Mouse (Mus musculus): ENCODE measurements around the gene Fgfr2. TPM values are rescaled to one million over a fixed set of nuclear protein-coding genes. Genes with fewer than 3 reads are reported as not detected.

The Fgfr2 gene
- polyA plus RNA-seq, 2 experiments from 2014 or later, result not detected

DNA sequence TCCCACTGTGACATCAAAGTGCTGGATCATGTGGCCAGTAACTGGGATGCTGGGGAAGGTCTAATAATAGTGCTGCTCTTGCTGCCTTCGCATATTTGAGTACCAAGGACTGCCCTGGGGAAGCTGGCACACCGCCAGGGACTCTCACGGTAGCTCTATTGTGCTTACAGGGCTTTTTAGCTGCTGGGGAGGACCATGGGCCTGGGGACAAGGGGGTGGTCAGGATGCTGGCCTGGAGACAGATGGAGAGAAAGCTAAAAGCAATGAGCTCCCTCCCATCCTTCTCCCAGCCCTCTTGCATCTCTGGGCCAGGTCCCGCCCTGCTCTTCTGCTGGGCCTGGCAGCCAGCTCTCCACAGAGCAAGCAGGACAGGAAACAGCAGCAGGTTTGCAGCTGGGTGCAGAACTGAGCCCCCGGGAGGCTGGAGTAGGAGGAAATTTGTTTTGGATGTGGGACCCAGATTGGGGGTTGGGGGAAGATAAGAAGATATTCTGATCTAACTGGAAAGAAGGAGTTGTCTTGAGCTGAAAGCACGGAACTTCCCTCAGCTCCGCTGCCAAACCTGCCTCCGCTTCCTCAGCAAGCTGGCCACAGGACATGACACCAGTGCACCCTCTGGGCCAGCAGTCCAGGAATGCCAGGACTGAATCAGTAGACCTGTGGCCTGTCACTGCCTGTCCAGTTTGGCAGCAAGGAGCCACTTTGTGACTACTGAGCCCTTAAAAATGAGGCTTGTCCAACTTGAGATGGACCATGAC, 2803.2 kb downstream of the Fgfr2 start:
- no peak for ATAC-seq

DNA sequence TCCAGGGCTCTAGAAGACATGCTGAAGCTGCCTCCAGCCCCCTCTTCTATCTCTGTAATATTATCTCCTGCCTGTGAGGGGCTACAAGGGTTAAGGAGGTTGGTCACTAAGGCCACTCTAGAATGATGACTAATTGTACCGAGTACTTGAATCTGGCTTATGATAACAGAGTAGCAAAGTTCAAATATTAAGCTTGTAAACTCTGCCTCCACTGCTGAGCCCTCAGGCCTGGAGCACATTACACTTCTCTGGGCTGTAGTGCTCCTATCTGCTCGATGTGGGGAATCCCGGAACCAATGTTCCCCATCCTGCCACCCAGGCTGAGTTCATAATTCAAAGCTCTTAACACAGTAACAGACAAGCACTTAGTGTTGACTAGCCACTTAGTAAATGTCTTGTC, 2806.9 kb downstream of the Fgfr2 start:
- ATAC-seq, result no peak

DNA sequence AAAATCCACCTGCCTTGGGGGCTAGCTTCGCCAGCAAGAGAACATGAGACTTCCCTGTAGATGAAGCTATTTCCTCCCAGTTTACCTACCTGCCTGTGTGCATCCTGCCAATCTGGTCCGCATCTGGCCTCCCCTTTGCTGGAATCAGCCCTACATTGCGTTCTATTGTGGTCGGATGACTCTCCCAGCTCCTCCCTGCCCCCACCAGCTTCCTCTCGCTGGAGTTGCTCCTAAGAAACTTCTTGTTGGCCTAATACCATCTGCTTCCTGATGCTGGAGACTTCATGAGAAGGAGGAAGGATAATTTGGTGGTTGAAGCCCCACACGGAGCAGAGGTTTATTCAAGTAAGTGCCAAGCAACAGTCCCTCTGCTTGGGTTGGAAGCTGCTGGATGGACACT, 2807.9 kb downstream of the Fgfr2 start:
- no peak for ATAC-seq

DNA sequence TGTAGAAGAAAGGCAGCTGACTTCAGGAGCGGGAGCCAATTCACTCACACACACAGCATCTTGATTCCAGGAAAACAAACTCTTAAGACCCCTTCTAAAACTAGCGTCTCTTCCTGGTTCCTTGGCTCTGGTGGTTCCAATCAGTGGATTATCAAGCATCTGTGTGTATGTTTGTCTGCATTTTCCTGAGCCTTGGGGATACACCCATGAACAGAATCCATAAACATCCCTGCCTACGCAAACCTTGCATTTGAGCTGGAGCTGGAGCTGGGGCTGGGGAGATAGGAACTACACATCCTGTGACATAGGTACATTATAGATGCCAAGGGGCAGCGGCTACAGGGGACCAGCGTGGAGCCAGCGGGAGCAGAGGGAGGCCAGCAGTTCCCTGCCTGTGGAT, 2808.5 kb downstream of the Fgfr2 start:
- ATAC-seq, result no peak

DNA sequence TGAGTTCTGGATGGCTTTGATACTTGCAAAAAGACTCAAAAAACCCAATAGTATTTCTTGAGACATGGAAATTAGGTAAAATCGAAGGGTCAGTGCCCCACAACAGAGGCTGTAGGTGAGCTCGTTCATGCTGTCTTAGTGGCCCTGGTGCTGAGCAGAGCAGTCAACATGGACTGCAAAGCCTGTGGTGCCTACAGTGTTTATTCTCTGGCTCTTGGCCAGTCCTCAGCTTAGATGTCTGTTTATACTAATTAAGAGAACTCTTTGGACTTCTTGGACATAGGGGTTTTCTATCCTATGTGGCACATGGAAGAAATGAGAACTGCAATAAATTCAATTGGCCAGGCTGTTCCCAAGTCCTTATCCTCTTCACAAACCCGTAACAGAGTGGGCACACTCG, 2811.8 kb downstream of the Fgfr2 start:
- ATAC-seq, result no peak

DNA sequence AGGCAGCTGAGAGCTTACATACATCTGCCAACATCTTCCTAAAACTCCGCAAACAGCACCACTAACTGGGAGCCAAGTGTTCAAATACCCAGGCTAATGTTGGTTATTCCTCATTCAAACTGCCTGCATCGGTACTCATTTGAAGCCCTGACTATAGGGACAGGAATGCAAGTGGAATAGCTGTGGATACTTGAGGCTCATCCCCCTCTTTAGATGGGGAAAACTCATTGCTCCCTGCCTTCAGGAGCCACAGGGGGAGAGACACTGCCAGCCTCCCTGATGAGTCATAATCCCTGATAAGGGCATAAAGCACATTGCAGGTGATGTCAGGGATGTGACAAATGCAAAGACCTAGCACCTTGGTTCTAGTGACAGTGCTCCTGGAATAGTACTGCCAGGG, 2814.0 kb downstream of the Fgfr2 start:
- no peak for ATAC-seq

DNA sequence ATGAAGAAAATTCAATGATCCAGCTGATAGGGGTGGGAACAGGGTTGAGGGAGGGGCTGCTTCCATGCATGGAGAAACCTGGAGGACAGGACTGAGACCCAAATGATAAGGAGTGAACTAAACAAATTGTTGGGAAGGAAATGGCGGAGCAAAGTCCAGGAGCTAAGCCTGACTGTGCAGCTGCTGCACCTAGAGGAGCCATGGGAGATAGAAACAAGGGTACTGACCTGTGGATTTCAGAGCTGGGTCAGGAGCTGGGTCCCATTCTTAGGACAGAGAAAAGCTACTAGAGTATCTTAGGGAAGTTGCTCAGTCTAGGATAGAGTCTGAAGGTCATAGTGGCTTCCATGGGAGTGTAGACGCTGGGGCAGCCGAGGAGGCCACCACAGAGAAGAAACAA, 2816.1 kb downstream of the Fgfr2 start:
- ATAC-seq, result no peak

DNA sequence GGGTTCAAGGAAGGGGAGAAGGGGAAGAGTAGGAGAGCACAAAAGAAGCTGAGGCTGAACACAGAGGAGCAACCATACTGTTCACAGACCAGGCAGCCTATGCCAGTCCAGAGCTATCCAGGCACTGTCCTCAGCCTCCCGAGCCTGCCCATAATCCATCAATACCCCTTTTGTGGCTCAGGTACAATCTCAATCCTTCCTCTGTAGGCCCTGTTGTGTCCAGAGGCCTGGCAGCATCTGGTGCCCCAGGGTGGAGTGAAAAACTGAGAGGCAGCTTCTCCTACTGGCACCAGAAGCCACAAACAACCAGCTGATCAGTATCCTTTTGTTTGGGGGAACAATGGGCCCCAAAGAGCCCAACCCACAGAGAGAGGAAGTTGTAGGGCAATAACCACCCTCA, 2818.5 kb downstream of the Fgfr2 start:
- no peak for ATAC-seq

DNA sequence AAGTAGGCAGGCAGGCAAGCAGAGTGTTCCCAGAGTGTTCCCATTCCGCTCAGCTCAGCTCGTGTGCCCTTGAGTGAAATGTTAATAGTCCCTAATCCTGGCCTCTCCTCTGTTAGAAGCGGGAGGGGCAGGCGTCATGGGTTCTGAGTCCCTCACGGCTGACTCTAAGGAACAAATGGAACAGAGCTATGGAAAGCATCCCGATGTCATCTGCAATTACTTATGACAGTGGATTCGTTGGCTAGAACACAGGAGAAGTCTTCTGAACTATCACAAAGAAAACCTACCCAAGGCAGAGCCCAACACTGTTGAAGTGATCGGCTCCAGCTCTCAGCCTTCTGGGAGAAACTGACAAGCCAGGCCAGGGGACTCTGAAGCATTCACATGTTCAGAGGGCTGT, 2819.7 kb downstream of the Fgfr2 start:
- no peak for ATAC-seq

DNA sequence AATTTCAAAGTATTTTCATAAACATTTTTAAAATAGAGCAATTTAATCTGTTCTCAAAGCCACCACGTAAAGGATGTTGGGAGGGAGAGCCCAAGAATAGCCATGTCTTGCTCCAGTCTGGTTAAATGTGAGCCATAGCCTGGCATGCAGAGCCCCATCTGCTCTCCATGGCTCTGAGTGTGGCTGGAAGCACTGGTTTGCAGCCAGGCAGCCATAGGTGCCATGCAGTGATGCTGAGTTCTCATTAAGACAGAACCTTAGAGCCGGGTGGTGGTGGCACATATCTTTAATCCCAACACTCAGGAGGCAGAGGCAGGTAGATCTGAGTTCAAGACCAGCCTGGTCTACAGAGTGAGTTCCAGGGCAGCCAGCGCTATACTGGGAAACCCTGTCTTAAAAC, 2822.5 kb downstream of the Fgfr2 start:
- no peak for ATAC-seq

DNA sequence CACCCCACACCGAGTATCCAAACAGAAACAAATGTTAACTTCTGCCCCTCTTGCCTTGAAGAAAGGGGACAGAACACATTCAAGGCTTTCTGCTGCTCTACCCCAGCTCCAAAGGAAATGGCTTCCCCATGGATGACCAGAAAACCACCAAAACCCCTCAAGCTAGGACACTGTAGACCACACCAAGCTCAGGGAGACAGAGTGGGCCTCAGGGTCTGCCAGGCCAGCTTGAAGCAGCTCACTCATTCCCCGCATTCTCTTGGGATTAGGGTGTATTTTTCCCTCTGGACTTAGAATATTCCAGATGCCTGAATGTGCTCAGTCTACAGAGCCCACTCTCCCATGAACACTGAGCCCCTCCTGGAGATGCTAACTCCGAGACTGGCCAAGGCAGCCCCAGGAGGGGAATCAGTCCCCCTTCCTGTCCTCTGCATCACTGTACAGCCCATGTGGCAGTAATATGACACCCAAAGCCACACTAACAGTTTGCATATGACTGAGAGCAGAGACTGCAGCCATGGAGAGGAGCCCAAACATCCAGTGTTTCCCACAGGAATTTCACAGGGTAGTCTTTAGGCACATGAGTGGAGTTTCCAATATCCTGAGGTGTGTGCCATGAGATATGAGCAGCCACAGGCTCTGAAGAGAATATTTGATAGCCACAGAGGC, 2824.1 kb downstream of the Fgfr2 start:
- ATAC-seq, result no peak

DNA sequence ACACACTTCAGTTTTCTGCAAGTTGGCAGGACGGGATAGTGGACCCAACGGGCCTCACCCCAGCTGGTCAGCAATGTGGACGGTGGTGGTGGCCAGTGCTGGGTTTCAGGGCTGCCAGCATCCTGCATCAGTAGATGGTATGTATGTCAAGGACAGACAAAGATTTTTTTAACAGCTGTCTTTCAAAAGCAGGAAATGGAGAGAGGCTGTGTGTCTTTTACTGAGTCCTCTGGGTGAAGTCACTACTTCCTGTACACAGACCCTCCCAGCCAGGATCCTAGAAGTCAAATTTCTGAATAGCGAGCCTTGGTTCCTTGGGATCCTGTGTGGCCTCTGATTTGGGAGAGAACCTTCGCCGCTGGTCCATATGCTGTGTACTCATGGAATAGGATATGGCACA, 2832.0 kb downstream of the Fgfr2 start:
- ATAC-seq, result no peak

DNA sequence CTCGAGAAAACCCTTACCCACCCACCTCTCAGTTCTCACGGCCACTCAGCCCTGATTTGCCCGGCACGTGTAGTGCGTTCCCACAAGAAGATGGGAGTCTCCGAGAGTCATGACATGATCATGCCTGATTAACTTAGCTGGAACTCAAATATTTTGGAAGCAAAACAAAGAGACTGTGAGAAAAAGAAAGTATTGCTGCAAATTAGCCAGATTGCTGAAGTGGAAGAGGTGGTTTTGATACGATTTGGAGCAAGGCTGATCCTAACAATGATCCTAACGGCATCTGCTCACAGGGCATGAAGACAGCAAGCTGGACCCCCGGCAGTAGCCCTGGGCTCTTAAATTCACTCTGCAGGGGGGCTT, 2833.7 kb downstream of the Fgfr2 start:
- ATAC-seq, result no peak

DNA sequence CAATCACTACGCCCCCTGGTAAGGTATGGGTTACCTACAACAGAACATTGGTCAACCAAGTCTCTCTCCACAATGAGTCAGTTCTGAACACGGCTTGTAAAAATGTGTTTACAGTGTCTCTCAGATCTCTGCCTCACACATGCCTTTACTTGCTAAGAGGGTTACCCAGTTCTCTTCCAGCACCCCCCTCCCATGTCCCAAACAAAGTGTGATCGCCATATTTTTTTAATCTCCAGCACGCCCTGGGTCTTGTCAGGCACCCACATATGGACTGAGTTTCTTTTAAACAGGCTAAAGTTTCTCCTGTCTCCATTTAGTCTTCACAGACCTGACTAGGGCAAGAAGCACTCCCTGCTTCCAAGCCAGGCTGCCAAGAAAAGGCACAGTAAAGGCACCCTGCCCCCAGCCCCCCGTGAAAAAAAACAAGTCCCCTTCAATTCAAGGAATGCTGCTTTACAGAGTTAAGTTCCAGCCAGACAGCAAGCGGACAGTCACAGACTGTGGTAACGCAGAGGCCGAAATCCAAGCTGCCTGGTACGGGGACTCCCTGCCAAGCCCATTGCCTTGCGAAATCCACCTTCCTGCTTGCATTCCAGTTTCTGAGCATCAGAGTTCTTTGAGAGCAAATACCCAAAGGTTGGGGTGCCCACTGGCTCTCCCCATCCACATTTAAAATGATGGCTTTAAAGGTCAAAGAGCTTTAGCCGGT, 2834.3 kb downstream of the Fgfr2 start:
- no peak for ATAC-seq

DNA sequence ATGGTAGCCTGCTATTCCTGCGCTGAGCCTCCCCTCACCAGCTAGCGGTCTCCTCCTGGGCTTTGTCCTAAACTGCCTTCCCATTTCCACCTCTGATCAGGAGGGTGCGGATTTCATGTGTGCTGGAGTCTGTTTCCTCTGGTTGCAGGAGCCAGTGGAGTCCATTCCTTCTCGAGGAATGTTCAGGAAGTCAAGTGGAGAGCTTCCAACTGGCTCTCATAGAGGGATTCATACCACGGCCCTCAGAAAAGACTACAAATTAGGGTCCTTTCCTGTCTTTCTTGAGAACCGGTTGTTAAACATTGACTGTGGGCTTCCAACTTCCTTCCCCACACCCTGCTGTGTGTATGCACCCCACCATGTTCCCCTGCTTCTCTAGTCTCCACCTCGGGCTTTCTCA, 2834.9 kb downstream of the Fgfr2 start:
- ATAC-seq, result no peak

DNA sequence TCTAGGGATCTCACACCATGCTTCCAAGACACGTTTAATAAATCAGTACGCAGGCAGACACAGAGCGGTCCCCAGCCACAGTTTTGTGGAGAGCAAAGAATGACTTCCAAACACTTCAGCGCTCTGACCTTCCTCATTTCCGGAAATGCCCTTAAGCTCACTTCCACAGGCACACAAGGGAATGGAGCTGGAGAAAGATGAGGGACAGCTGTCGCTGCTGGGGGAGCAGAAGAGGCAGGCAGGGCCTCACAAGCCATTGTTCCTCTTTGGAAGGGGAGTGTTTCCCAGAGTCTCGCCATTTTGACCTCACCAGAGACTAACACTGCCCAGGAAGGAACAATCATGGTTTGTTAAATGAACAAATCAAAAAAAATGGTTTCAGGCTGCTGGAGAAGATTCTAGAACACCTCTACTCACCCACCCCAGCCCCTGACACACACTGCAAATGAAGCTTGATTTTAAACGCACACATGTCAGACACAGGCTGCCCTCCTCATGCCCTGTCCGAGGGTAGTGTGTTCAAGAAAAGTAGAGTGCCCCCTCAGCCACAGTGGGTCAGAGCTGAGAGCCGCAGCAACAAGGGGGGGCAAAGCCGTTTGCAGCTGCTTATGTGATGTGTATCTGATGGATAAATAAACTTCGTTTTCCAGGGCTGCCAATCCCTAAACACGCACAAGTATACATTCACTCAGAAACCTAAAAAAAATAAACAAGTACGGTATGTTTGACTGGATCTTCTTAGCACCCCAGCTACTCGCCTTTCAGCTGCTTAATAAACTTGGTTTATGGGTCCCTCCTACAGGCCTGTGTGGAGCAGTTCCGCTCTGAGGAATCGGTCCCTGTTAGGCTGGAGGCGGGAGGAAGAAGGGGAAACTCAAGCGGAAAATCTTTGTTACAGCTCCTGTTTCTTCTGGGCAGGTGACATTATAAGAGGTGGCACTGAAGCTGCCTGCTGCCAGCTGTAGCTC, 2844.1 kb downstream of the Fgfr2 start:
- ATAC-seq, result no peak

DNA sequence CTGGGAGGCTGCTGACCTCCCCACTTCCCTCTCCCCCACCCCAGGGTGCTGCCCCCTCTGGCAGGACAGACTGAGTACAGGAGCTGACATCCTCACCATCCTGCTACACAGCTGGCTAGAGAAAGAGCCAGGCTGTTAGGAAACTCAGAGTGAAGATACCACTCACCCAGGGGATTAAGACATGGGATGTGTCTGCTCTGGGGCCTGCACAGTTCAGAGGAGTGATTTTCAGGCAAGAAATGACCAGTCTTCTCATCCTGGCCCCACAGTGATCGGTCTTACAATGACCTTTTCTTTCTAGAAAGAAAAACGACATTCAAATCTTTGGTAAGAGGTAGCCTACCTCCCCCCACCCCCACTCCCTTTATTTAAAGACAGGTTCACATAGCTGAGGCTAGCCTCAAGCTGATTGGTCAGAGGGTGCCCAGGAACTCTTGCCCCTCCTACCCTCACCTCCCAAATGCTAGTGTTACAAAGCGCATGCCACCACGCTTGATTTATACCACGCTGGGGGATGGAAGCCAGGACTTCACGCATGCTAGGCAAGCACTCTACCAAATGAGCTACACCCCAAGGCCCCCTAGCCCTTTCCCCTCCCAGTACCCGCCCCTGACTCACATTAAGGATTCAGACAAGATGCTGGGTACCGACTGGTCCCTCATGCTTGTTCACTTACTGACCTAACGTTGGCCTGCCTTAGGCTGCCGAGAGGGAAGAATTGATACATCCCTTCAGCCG, 2845.0 kb downstream of the Fgfr2 start:
- no peak for ATAC-seq

DNA sequence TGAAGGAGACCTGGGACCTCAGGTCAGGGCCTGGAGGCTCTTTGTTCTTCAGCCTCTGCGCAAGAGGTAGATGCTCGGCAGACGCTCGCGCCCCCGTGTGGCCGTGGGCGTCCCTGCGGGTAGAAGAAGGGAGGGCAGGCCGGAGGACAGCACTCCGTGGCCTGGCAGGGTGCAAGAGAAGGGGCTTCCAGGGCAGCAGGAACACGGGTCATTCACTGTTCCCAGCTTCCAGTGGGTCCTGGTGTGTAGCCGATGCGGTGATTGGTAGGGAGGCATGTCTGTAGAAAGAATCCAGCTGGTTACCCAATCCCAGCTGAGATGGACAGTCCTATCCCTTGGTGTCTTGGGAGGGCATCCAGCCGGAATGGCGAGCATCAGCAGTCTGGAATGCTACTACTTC, 2849.9 kb downstream of the Fgfr2 start:
- ATAC-seq, result no peak

DNA sequence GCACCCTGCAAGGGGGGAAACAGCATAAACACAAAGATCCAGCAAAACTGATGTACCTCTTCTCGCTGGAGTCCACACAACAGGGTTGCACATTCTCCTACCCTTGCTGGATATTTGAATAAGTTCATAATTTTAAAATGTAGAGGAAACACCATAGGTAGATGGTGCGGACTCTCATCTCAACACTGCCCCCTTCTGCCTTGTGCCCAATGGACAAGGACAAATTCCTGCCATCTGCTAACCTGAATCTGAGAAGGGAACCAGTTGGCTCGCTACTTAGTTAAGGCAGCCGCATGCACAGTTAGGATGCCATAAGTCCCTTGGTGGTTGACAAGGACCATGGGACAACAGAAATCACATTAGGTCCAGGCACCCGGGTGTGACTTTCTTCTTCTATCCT, 2852.3 kb downstream of the Fgfr2 start:
- no peak for ATAC-seq

DNA sequence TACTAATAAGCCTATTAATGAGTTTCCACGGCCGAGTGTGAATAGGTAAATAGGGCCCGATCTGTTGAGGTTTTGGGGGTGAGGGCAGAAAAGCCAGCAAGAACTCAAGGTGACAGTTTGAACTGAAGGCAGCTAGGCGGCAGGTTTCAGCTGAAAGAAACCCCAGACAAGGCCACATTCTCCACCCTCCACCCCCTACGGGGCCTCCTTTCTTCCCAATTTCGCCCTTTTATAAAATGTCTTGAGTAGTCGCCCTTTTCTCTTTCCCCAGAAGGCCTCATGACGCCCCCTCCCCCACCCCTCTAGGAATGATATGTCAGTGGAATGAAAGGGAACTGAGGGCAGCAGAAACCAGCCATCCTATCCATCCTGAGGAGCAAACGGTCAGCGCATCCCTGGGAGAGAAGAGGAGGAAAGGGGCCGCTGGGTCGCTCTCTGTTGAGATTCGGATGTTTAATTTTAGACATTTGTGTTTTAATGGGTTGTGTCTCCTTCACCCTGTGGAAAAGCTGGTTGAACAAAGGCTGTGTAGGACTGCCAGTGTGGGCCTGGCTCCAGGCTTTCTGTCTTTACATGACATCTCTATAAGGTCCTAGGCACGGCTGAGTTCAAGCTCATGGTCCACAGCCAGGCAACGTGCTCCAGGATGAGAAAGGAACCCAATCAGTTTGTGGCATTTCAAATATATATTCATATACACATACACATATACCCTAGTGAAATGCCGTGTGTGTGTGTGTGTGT, 2853.9 kb downstream of the Fgfr2 start:
- no peak for ATAC-seq

DNA sequence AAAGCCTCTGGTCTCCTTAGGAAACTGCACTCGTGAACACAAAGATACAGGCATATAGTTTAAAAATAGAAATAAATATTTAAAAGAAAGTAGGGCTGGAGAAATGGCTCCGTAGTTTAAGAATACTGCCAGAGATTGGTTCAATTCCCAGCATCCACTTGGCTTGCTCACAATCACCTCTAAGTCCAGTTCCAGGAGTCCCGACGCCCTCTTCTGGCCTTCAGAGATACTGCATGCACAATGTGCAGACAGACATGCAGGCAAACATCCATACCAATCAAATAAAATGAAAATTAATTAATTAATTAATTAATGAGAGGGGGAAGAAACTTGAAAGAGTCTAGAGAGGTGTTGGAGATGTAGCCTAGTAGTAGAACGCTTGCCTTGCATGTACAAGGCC, 2856.1 kb downstream of the Fgfr2 start:
- no peak for ATAC-seq

DNA sequence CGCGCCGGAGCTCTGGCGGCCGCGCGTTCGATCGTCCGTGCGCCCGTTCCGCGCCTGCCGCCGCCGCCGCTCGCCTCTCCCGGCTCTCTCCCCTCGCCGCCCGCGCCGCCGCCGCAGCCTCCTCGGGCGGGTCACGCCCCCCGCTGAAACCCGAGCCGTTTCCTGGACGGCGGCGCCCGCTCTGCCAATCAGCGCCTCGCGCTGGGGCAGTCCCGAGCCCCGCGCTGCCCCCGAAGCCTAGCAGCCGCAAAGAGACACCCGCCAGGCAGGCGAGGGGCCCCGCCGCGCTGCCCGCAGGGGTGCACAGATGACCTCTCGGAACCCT, 2857.0 kb downstream of the Fgfr2 start:
- no peak for ATAC-seq

All from activated CD4-positive, CD25-positive, alpha-beta regulatory T cell, adult 4 months (primary cell).